Mouse (Mus musculus): ENCODE measurements around the gene Bcar3. TPM values are rescaled to one million over a fixed set of nuclear protein-coding genes. Genes with fewer than 3 reads are reported as not detected.

Gene Bcar3
- polyA plus RNA-seq, 1 experiment = 93.8 TPM

GRCm38 (mm10) chr3:122509534-122510239, 215.8 kb downstream of the Bcar3 start:
- peaks cover 18% of the 10 kb centered on the region for H3K36me3 ChIP-seq (ENCODE audit: control insufficient read depth, insufficient read depth, low read length)
- H3K27me3 ChIP-seq (ENCODE audit: control insufficient read depth, insufficient read depth, low read length) = no peaks in the 10 kb centered on the region
- WGBS = 24% methylated on average over 11 of the region's 11 CpGs
- H3K27ac ChIP-seq (ENCODE audit: insufficient read depth, low read depth, low read length) = peak overlapping the region; percentile 100
- TF ChIP-seq POLR2A (IDR thresholded peaks at IDR 0.05; ENCODE audit: low read depth, low read length) (no peak), CTCF (IDR thresholded peaks at IDR 0.05; ENCODE audit: extremely low read depth, insufficient read length, insufficient replicate concordance, low read depth, low read length) (no peak)
- H3K4me3 ChIP-seq (ENCODE audit: low read depth, low read length) = 0 out of 2 replicates have a peak overlapping the region, but pooled peaks have one; percentile 0
- peaks cover 19% of the 10 kb centered on the region for H3K4me1 ChIP-seq (ENCODE audit: control insufficient read depth, insufficient read depth, insufficient read length, low read length)

GRCm38 (mm10) chr3:122510240-122510750, 216.4 kb downstream of the Bcar3 start:
- Histone ChIP-seq H3K27ac (ENCODE audit: insufficient read depth, low read depth, low read length) (peak overlapping the region; percentile 100), H3K27me3 (ENCODE audit: control insufficient read depth, insufficient read depth, low read length) (no peaks in the 10 kb centered on the region), H3K4me1 (ENCODE audit: control insufficient read depth, insufficient read depth, insufficient read length, low read length) (peaks cover 18% of the 10 kb centered on the region; the same call in 1 of the 2 replicates), H3K4me3 (ENCODE audit: low read depth, low read length) (peak overlapping the region; percentile 41), H3K36me3 (ENCODE audit: control insufficient read depth, insufficient read depth, low read length) (peaks cover 16% of the 10 kb centered on the region)
- WGBS = 17% methylated on average over 14 of the region's 14 CpGs
- TF ChIP-seq POLR2A (IDR thresholded peaks at IDR 0.05; ENCODE audit: low read depth, low read length) (no peak), CTCF (IDR thresholded peaks at IDR 0.05; ENCODE audit: extremely low read depth, insufficient read length, insufficient replicate concordance, low read depth, low read length) (no peak)

DNA sequence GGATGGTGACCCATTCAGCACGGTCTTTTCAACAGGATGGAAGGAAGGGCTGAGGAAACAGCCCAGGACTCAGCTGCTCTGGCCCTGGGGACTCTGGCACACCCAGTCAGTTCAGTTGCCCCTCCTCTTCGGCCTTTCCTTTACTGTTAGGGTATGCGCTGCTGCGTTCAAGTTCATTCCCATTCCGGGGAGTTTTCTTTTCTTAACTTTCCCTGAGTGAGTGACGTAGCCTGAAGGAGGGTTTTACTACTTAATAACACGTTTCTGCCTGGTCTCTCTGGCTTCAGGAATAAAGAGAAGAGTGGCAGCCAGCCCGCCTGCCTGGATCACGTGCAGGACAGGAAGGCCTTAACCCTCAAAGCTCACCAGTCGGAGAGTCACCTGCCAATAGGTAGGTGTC, 217.0 kb downstream of the Bcar3 start:
- Histone ChIP-seq H3K27me3 (ENCODE audit: control insufficient read depth, insufficient read depth, low read length) (no peaks in the 10 kb centered on the region), H3K4me3 (ENCODE audit: low read depth, low read length) (peak overlapping the region; percentile 52), H3K4me1 (ENCODE audit: control insufficient read depth, insufficient read depth, insufficient read length, low read length) (peaks cover 24% of the 10 kb centered on the region; the same call in 1 of the 2 replicates), H3K36me3 (ENCODE audit: control insufficient read depth, insufficient read depth, low read length) (peaks cover 22% of the 10 kb centered on the region), H3K27ac (ENCODE audit: insufficient read depth, low read depth, low read length) (peak overlapping the region; percentile 100)
- 26% methylated on average over 10 of the region's 10 CpGs for WGBS
- peak; percentile 34; the same call in 1 of the 2 replicates for TF ChIP-seq POLR2A (IDR thresholded peaks at IDR 0.05; ENCODE audit: low read depth, low read length)
- TF ChIP-seq CTCF (IDR thresholded peaks at IDR 0.05; ENCODE audit: extremely low read depth, insufficient read length, insufficient replicate concordance, low read depth, low read length) = no peak

GRCm38 (mm10) chr3:122511721-122512619, 218.0 kb downstream of the Bcar3 start:
- Histone ChIP-seq H3K4me3 (ENCODE audit: low read depth, low read length) (peak overlapping the region; percentile 72), H3K4me1 (ENCODE audit: control insufficient read depth, insufficient read depth, insufficient read length, low read length) (peaks cover 34% of the 10 kb centered on the region), H3K36me3 (ENCODE audit: control insufficient read depth, insufficient read depth, low read length) (peaks cover 25% of the 10 kb centered on the region), H3K27me3 (ENCODE audit: control insufficient read depth, insufficient read depth, low read length) (no peaks in the 10 kb centered on the region), H3K27ac (ENCODE audit: insufficient read depth, low read depth, low read length) (peak overlapping the region; percentile 100)
- TF ChIP-seq CTCF (IDR thresholded peaks at IDR 0.05; ENCODE audit: extremely low read depth, insufficient read length, insufficient replicate concordance, low read depth, low read length) (no peak), POLR2A (IDR thresholded peaks at IDR 0.05; ENCODE audit: low read depth, low read length) (no peak)
- 24% methylated on average over 14 of the region's 14 CpGs for WGBS

GRCm38 (mm10) chr3:122512725-122513375, 218.9 kb downstream of the Bcar3 start:
- TF ChIP-seq CTCF (IDR thresholded peaks at IDR 0.05; ENCODE audit: extremely low read depth, insufficient read length, insufficient replicate concordance, low read depth, low read length) (peak; percentile 13; the same call in 1 of the 2 replicates), POLR2A (IDR thresholded peaks at IDR 0.05; ENCODE audit: low read depth, low read length) (peak; percentile 19; the same call in 1 of the 2 replicates)
- Histone ChIP-seq H3K36me3 (ENCODE audit: control insufficient read depth, insufficient read depth, low read length) (peaks cover 32% of the 10 kb centered on the region), H3K4me3 (ENCODE audit: low read depth, low read length) (peak overlapping the region; percentile 72), H3K27me3 (ENCODE audit: control insufficient read depth, insufficient read depth, low read length) (no peaks in the 10 kb centered on the region), H3K27ac (ENCODE audit: insufficient read depth, low read depth, low read length) (peak overlapping the region; percentile 100), H3K4me1 (ENCODE audit: control insufficient read depth, insufficient read depth, insufficient read length, low read length) (peaks cover 34% of the 10 kb centered on the region)
- 29% methylated on average over 16 of the region's 16 CpGs for WGBS

DNA sequence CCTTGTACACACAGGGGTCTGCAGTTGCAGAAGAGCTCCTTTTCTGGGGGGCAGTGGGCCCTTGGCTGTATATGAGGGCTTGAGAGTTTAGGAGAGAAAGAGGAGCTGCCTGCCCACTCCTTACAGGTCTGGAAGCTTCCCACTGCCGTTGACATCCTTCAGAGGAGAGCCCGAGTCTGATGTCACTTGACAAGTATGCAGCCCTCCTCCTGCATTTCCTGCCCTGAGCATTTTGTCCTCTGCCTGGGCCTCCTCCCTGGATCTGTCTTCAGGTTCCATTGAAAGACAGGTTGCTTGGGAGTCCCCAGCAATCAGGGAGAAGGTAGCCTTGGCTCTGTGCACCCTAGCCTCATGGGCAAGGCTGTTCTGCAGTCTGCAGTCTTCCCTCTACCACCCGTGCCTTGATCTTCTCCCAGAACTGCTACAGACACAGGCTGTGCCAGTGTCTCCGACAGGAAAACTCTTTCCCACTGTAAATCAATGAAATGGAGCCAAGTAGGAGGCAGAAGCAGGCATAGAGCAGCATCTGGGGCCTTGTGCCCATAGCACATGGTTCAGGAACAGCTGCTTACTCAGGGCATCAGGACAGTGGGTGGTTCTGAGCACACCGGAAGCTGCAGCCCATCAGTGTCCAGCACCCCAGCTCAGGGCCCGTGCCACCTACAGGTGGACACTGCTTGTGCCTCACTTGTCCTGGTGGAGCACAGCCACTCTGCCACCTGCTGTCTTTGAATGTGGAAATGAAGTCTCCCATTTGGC, 221.8 kb downstream of the Bcar3 start:
- Histone ChIP-seq H3K4me3 (ENCODE audit: low read depth, low read length) (peak overlapping the region; percentile 31), H3K4me1 (ENCODE audit: control insufficient read depth, insufficient read depth, insufficient read length, low read length) (peaks cover 36% of the 10 kb centered on the region), H3K27me3 (ENCODE audit: control insufficient read depth, insufficient read depth, low read length) (no peaks in the 10 kb centered on the region), H3K27ac (ENCODE audit: insufficient read depth, low read depth, low read length) (peak overlapping the region; percentile 64), H3K36me3 (ENCODE audit: control insufficient read depth, insufficient read depth, low read length) (peaks cover 50% of the 10 kb centered on the region)
- TF ChIP-seq POLR2A (IDR thresholded peaks at IDR 0.05; ENCODE audit: low read depth, low read length) (no peak), CTCF (IDR thresholded peaks at IDR 0.05; ENCODE audit: extremely low read depth, insufficient read length, insufficient replicate concordance, low read depth, low read length) (no peak)
- WGBS = 28% methylated on average over 6 of the region's 6 CpGs

All from small intestine, adult 2 months (tissue).